Mouse (Mus musculus) embryo, embryonic 11 days (tissue): ENCODE measurements around the gene Dnm3.

ENCODE experiments used
- DNase-seq: peaks from one replicate; pipeline ENCODE4 v3.0.0-alpha.2; 2015

Gene Dnm3

DNA sequence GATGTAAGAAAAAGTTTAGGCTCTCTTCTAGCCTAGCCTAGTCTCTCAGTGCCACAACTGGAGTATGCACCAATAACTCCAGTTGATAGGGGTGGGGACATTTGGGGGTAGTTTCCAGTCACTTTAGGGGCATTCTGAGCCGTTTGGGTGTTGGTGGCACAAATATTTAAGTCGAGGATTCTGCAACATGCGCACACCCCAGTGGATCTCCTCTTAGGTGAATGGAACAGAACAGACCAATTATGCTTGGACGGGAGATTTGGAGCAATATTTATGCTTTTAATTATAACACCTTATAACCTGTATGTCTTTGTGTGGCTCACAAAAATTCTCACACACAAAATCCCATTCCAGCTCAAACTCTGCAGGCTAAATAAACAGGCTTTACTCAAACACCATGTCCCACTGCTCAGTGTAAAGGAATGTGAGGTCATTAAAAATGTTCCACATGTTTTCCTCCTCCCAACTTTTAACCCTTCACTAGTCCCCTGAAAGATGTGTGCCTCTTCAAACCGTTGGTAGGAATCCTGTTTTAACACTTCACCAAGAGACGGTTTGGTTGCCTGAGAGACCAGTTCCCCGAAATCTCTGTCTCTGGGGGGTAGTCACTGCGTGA lies 462.5 kb downstream of the Dnm3 start:
- peak; percentile 56 for DNase-seq

DNA sequence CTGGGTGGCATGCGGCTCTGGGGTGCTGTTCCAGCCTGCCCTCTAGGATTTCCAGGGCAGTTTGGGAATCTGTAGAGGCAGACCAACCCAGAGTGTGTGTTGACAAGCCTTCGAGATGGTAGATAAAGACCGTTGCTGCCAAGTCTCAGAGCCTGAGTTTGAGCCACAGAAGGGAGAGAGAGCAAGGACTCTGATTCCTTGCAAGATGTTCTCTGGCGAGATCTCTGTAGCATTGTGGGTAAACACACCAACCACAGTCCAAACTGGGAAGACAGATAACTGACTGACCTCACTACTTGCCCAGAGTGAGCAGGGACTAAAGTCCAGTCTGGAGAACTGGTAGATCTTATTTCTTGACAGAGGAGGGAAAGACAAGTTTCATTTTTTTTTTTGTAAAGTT lies 464.3 kb downstream of the Dnm3 start:
- DNase-seq: no peak

DNA sequence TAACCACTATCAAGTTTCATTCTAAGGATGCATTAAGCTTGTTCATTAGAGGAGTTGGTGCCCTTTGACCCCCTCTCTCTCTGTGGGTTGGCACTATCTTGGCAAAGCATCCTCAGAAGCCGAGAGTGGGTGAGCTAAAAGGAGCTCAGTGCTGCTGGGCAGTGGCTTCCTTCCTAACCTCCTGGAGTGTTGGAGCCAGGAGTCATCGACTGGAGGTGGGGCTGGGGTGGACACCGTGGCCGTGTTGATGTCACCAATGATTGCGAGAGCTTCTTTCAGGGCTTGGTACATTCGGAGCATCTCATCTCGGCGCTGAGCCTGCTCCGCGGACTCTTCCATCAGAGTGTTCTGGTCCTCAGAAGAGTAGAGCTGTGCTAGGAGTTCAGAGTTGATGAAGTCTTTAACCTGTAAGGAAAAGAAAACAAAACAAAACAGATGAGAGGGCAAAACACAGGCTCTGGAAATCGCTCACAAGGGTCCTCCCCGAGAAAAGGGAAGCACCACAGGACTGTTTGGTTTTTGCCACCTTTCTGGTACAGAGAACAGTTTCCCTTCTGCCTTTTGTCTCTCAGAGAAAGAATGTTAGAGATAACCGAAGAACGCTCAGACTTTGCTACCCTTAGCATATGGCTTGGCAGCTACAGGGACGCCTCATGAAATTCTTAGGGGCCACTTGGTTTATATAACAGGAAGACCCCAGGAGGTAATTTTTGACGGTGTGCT lies 466.1 kb downstream of the Dnm3 start:
- no peak for DNase-seq

DNA sequence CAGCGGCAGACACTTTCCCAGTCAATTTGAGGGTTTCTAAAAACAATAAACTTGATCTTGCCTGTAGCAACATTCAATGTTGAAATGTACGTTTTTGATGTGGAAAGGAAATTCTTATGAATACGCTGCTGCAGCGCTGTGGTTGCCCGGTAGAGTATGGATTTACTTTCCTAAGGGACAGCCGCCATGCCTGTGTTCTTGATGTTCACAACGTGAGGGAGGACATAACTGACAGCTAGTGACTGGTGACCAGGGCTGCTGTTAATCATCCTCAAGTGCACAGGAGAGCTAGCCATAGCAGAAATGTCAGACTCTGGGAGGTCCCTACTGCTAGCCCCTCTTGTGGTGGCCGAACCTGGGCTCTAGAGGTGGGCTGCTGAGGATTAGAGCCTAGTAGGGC lies 468.7 kb downstream of the Dnm3 start:
- DNase-seq: no peak

DNA sequence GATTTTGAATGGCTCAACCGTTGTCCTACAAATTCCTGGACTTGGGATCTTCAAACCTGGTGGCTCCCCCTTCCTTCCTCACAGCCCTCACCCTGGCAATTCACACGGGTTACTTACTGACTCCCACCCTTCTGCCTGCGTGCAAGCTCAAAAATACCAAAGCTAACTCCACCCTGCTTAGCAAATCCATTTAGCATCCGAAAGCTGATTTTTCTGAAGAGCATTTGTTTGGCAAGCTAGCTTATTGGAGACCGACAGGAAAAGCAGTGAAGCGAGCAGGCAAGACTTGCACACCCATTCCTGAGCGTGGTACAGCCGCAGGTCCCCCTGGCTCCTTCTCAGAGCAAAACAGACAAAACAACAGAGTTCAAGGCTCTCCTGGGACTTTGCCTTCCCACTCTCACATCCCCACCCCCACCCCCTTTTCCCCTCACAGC lies 469.2 kb downstream of the Dnm3 start:
- peak; percentile 64 for DNase-seq

DNA sequence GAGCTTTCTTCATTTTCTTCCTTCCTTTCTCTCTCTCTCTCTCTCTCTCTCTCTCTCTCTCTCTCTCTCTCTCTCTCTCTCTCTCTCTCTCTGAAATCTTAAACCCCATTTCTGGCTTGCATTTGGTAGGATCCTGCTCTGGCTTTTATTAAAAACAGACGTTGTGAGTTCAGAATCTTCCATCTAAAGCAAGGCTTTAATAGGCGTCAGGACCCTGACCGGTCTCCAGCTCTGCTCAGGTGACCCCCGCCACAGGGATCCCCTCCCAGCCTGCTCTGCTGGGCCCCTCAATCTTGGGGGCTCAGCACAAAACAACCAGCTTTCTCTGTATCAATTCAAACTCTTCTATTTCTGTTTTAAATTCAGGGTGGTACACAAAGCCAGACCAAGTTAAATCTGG lies 469.6 kb downstream of the Dnm3 start:
- DNase-seq: peak; percentile 75

DNA sequence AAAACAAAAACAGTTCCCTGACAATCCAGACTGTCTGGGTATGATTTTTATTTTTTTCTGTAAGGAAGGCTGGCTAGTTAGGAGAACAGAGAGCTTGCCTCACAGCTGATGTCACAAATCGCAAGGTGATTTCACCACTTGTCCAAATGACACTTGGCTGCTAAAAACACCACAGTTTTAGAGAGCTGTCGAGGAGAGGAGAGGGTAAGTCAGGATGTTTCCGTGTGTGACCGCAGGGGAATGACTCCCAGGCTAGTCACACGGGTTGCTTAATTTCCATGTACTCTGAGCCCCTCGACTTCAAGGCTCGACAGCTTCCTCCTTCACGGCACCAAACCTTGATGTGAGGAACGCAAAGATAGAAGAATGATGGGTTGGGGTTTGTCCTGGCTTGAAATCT lies 471.7 kb downstream of the Dnm3 start:
- no peak for DNase-seq

DNA sequence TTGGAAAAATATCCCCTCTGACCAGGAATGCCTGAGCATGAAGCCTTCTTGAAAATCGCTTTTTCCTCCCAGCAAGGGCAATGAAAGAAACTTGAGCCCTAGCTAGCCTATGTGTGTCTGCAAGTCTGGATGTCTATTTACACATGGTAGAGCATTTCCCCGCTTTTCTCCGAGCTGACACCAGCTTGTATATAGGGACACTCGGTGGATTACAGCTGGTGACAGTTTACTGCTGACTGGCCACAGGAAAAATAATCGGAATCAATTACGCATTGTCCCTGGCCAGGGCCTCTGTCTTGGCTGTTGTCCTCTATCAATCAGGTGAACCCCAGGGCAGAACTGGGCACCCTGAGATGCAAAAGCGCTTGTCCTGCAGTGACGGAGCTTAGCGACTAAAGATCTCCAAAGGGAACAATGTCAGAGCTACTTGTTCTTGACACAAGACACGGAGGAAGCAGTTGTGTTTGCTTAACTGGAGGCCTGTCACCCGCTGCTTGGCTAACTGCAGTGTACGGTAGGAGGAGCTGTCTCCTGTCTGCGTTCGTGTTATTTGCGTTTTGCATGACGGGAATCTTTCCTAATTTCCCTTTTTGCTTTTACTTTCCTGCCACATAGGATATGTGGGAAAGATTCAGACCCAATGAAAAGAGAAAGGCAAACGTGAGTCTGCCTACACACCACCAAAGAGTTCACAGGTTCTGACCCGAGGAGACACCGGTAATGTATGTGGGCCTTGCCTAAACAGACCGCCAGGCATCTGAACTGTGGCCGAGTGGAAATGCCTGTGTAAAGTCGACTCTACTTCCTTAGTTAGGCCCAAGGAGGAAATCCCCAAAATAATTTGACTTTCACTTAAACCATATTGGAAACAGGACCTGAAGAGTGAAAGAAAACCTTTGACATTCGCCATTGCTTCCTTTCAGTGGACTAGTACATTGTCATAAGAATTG lies 472.7 kb downstream of the Dnm3 start:
- peak; percentile 77 for DNase-seq

DNA sequence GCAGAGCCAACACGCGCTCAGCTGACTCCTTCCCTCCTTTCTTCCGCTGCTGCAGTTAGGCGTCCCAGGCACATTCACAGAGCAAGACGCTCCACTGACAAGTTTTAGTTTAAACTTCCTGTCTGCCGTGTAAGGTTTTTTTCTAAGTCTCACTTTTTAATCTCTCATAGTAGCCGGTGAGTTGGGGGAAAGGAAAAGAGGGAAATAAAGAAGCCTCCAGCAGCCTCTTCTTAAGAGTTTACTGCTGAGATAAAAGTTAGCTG lies 473.4 kb downstream of the Dnm3 start:
- DNase-seq: no peak

DNA sequence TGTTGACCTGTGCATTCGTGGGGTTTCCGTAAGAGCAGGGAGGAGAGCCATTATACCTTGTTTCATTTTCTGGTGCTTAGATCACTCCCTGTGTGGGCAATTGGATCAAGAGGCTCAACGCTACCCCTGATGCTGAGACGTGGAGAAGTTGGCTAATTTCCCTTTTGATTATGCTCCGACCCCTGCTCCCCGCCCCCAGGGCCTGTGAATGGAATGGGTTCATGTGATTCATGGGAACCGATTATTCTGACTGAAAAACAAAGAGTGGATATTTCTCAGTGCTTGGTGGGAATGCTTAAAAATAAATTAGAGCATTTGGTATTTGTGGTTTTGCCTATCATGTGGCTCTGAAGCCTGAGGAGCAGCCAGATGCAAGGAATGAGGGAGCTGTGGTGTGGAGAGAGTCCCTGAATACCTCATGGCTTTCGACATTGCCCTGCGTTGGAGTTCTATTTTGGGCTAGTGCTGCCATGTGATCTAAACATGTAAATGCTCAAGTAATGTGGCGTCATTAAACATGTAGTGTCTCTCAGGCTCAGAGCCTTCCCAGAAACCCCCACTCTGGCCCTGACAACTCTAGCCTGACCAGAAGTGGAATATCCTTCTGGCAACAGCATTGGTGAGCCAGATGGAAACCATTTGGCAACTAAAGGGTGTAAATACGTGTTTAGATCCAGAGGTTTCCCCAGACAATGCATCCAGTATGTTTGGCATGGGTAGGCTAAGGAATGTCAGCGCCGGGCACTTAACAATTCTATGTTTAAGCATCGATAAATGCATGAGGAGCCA lies 473.9 kb downstream of the Dnm3 start:
- DNase-seq: no peak

DNA sequence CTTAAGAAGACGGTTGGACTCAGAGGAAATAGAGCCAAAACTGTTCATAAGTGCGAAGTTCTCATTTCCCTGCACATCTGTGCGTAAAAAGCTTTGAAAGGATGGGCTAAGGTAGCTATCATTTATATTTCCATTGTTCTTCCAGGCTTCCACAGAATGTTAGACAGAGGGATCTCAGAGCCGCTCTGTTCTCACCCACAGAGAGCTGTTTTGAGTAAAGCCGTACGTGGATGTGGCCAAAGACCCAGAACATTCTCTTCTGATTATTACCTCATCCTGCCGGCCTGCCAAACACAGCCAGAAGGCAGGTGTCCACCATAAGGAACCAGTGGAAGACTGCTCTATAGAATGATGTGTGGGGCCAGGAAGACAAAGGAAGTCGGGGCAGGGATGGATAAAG lies 476.5 kb downstream of the Dnm3 start:
- DNase-seq: no peak

DNA sequence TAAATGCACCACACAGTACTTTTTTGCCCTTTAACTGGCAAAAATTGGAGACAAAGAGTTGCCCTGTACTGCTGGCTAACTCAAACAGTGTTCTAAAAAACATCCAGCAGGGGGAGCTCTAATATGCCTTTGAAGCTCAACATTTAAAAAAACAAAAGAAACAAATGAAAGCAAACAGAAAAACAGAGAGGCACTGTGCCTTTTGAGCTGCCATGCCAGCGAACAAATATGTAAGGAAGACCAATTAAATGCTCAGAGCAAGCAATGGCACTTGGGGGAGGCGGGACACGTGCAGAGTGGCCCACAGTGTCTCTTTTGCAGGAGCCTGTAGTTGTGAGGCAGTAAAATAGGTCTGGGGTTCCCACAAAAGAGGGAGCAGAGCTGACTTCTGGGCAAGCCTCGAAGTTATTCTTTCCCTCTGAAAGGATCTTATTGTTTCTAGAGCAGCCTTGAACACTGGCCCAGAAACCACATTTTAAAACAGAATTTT lies 477.9 kb downstream of the Dnm3 start:
- DNase-seq: peak; percentile 91

DNA sequence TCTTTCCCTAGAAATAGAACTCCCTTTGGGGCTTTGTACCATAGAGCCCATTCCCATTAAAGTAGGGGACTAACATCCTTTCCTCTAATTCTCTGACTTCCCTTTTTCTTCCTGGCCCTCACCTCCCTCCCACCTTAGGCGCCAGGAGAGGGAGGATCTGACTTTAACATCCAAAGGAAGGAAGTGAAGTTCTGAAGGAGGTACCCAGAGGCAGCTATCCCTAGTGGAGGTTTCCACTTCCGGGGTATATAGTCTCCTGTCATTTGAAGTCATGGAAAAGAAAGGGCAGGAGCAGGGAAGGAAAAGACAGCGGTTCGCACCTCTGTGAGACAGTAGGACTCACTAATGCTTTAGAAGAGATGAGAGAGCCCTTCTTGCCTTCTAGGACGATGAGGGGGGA lies 478.5 kb downstream of the Dnm3 start:
- no peak for DNase-seq

DNA sequence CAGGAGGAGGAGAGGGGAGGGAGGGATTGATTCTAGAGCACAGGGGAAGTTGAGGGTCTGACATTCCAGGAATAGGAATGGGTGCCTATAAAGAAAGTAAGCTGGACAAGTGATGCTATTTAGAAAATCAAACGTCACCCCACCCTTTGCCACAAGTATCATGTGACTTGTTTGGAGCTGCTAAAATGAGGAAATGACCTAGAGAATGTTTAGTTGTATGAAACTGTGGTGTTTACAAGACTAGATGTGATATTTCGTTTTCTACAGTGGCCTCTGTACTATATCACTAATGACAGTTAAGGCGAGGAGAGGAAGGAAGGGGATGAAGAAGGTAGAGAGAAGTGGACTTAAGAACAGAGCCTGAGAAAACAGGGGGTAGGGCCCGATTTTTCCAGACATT lies 479.1 kb downstream of the Dnm3 start:
- DNase-seq: no peak

DNA sequence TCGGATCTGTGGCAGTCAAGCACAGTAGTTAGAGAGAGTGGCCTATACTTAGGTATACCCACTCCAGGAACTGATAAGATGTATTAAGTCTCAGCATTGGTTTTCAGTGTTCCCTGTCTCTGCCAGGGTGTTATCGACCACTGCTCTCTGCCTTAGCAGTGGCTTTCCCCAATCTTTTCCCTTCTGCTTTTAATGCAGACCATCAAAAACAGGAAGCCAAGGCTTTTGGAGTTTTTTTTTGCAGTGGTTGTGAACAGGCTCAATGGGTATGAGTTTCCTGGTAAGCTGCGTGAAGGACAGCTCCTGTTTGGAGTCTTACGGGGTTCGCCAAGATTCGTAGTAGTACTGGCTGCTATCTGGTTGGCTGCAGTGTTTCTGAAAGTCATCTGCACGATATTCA lies 485.4 kb downstream of the Dnm3 start:
- no peak for DNase-seq

DNA sequence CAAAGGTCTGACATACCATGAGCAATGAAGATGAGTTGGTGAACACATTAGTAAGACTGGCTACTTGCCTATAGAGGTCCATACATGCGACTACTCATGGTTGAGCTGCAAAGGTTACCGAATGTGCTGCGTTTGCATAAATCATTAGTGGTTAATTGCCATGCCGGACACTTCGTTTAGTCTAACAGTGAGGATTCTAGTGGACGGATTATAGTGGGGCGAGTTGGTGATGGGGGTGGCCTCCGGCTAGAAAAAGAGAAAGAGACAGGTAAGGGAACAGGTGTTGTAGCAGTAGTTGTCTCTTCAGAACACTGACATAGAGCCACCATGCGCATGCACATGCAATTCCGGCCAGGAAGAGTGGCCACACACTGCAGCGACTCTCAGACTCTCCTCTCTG lies 486.0 kb downstream of the Dnm3 start:
- no peak for DNase-seq

DNA sequence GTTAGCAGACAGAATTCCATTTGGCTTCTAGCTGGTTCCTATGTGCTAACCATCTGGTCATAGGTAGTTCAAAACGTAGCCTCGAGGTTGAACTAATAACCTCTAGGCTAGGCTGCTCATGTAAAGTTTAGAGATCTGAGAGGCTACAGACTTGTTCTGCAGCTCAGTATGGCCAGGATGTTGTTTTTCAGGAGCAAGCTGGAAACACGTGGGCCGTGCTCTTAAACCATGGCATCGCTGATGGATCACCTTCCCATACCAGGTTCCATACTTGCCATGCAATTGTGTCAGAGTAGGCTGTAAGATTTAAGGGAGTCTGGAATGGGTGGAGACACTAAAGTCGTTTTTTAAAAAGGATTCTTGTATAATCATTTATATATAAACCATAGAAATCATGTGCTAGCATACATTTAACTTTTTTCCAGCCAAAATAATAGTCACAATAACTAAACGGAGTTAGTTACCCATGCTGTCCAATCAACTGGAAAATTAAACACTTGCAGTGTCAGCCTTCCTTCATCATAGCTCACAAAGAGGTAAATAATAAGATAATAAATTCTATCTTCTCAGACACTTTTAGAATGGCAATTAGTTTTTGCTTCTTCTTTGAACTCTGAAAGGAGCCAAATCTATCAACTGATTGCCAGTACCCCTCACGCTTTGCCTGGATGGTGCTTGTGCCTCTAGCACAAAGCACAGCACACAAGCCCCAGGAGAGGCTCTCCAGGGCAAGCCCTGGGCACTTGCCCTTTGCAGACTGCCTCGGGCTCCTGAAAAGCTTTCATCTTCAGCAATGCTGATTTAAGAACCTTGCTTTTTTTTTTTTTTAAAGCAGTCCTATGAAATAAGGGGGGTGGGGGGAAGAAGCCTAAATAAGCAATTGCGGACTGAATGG lies 486.9 kb downstream of the Dnm3 start:
- peak; percentile 44 for DNase-seq

DNA sequence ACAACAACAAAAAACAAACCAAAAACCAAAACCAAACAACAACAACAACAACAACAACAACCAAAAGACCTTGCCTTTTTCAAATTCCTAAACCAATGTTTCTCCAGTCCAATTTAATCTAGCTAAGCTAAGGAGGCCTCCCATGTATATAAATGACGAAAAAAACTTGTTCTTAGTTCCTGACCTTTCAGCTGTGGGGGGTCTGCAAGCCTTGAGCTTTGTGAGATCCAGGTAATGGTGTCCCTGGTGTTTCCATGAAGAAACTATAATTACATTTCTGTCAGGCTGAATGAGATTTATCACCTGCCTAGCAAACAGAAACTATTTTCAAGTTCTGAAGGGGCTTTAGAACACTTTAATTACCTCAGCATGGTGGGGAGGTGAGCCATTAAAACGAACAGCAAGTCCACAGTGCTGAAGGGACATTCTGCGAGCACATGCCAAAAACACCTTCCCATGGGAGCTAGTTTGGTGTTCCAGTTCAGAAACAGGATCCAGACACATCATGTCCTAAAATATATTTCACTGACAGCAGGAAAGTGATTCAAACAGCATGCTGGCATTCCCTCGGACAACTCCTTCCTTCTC lies 493.8 kb downstream of the Dnm3 start:
- peak; percentile 77 for DNase-seq

DNA sequence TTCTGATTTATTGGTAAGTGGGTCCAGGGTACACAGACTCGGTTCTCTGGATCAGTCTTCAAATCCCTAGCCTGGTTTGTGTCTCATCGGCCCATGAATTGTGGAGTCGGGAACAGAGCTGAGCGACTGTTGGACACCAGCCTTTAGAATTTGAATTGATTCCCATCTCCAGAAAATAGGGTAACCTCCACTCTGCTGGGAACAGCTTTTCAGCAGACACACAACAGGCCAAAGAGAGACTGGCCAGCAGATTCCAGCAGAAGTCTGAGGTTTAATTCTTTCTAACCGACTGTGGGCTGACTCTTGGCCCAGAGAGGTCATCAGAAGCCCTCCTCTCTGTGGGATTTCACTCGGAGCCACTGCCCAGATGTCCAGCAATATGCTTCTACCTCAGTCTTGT lies 494.4 kb downstream of the Dnm3 start:
- no peak for DNase-seq

DNA sequence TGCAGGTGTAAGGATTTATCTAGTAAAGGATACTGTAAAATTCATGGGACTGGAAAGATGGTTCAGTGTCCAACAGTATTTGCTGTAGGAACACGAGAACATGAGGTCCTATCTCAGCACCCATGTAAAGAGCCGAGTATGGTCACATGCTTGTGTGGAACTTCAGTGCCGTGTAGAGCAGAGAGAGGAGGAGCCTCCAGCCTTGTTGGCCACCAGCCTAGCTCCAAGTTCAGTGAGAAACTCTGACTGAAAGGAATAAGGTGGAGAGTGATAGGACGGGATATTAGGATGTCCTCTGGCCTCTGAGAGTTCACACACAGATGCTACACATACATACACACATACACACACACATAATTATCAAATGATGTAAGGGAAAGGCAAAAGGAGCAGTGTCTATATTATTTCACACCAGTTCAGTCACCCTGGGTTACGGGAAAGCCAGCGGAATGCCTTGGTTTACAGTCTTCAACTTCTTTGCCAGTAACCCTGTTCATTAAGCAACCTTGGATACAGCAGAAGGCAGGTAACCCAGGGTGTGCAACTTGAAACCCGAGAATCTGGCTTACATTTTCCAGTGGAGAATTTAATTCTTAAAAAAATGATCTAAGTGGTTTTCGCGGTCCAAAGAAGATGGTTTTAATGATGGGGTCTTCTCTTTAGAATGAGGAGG lies 497.1 kb downstream of the Dnm3 start:
- no peak for DNase-seq

DNA sequence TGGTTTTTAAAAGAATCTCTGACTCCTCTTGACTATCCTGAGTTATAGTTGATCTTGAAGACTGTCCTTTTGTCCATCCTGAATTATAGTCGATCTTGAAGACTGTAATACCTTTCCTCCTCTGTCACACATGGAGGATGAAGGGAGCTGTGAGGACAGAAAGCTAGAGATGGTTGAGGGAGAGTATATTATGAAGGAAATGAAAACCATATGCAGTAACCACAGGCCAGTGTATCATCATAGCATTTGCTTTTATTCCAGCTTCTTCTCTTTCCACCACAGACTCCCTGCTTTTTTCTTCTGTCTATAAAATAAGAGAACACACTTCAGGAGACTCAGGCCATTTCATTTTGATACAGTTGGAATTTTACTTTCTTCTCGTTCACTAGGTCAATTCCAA lies 497.8 kb downstream of the Dnm3 start:
- no peak for DNase-seq
